Mouse (Mus musculus) C2C12 (cell line): ENCODE measurements around the gene Gm28557.

ENCODE experiments used
- CTCF ChIP-seq: IDR thresholded peaks from one replicate; pipeline ENCODE4 v1.5.1; 2011; ENCODE audit not compliant: control insufficient read depth, insufficient read depth, insufficient read length
- USF1 ChIP-seq: IDR thresholded peaks from one replicate; pipeline ENCODE4 v1.6.1; 2011; ENCODE audit warnings: low read depth, mild to moderate bottlenecking, control low read depth, moderate library complexity

DNA sequence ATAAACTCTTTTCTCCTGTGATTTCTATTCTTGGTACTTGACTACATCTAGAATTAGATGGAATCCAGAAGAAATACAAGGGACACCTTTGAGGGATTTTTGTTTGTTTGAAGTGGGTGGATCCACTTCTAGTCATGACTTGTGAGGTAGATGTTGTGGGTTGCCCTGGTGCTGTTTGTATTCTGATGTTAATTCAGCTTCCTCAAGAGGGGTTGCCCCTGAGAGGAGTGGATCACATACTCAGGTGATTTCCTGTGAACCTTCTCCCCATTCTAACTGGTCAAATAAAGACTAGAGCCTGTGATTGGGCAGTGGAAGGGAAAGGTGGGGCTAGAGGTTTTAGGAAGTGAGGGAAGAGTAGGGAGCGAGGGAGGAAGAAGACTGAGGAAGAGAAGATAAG, 26.5 kb downstream of the Gm28557 start:
- no peak for TF ChIP-seq CTCF
- no peak for TF ChIP-seq USF1
